Mouse (Mus musculus): ENCODE data around the gene Zfp213. TPM values are rescaled to one million over a fixed set of nuclear protein-coding genes. Genes with fewer than 3 reads are reported as not detected.

The Zfp213 gene
- total and polyA plus RNA-seq, 2 experiments from 2014 or later: 10.9 to 18.8 TPM

DNA sequence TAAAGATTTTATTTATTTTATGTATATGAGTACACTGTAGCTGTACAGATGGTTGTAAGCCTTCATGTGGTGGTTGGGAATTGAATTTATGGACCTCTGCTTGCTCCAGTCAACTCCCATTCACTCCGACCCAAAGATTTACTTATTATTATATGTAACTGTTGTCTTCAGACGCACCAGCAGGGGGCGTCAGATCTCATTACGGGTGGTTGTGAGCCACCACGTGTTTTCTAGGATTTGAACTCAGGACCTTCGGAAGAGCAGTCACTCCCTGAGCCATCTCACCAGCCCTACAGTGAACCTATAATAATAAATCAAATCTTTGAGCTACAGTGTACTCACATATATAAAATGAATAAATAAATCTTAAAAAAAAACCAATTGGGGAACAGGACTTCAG, 8.0 kb upstream of the Zfp213 start:
- no peaks in the 10 kb centered on the region for H3K9me3 ChIP-seq (ENCODE audit: low read length)
- H3K4me3 ChIP-seq (ENCODE audit: low read depth, low read length): no peak overlapping the region
- H3K9ac ChIP-seq: no peak overlapping the region
- no peaks in the 10 kb centered on the region for H3K4me1 ChIP-seq (ENCODE audit: insufficient read depth)
- H3K4me2 ChIP-seq (ENCODE audit: low read depth): no peak overlapping the region
- 0 out of 2 replicates have a peak, but pooled peaks have one; percentile 21 for TF ChIP-seq CTCF (IDR thresholded peaks at IDR 0.05; ENCODE audit: low read depth)
- H3K27ac ChIP-seq (ENCODE audit: low read depth, low read length): no peak overlapping the region
- WGBS: 82% methylated on average over 6 of the region's 6 CpGs
- peaks cover 28% of the 10 kb centered on the region for H3K36me3 ChIP-seq (ENCODE audit: insufficient read depth)
- no peaks in the 10 kb centered on the region for H3K27me3 ChIP-seq (ENCODE audit: insufficient read depth, low read length)
- ATAC-seq (no peak), DNase-seq (no peak)

DNA sequence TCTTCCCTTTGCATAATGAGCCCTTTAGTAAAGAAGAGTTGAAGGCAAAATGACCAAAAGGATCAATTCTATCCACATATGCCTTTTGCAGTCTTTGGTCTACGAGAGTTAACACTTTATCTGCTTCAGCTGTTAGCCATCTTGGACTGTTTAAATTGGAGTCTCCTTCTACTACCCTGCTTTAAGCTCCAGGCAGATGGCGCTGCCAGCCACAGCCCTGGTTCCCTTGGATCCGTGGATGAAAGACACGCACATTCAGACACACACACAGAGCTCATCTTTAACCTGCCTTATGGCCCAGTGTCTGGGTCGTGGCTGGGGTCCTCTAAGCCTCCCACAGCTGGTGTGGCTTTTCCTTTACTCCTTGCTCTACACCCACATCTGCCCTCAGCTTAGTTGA, 7.0 kb upstream of the Zfp213 start:
- ATAC-seq (peak; percentile 25; the same call in 1 of the 2 replicates), DNase-seq (peak; percentile 40)
- H3K4me3 ChIP-seq (ENCODE audit: low read depth, low read length): no peak overlapping the region
- H3K4me1 ChIP-seq (ENCODE audit: insufficient read depth): no peaks in the 10 kb centered on the region
- no peaks in the 10 kb centered on the region for H3K27me3 ChIP-seq (ENCODE audit: insufficient read depth, low read length)
- H3K27ac ChIP-seq (ENCODE audit: low read depth, low read length): no peak overlapping the region
- peaks cover 20% of the 10 kb centered on the region for H3K36me3 ChIP-seq (ENCODE audit: insufficient read depth)
- no peak overlapping the region for H3K9ac ChIP-seq
- H3K9me3 ChIP-seq (ENCODE audit: low read length): no peaks in the 10 kb centered on the region
- 20% methylated on average over 5 of the region's 5 CpGs for WGBS
- H3K4me2 ChIP-seq (ENCODE audit: low read depth): no peak overlapping the region
- peak; percentile 43; the same call in 1 of the 2 replicates for TF ChIP-seq CTCF (IDR thresholded peaks at IDR 0.05; ENCODE audit: low read depth)

DNA sequence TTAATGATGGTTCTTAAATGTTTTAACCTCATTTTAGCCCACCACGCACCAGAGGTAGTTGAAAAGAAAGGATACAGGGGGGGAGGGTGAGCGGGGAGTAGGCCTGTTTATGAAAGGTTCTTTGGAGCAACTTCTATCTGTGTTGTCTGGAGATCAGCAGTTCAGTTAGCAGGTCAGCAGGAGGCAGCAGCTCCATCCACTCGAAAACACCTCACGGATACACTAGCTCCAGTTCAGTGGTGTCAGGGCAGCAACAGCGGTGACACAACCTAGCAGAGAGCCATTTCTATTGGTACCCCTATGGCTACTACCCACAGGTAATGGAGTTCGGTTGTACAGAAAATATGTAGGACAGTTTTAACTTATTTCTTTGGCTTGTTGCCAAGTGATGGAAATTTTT, 6.0 kb upstream of the Zfp213 start:
- Histone ChIP-seq H3K4me2 (ENCODE audit: low read depth) (no peak overlapping the region), H3K36me3 (ENCODE audit: insufficient read depth) (peaks cover 13% of the 10 kb centered on the region; the same call in 1 of the 2 replicates), H3K4me1 (ENCODE audit: insufficient read depth) (peaks cover under 1% of the 10 kb centered on the region), H3K9me3 (ENCODE audit: low read length) (no peaks in the 10 kb centered on the region), H3K27ac (ENCODE audit: low read depth, low read length) (no peak overlapping the region), H3K27me3 (ENCODE audit: insufficient read depth, low read length) (no peaks in the 10 kb centered on the region), H3K9ac (no peak overlapping the region), H3K4me3 (ENCODE audit: low read depth, low read length) (no peak overlapping the region)
- DNase-seq: no peak
- 39% methylated on average over 6 of the region's 6 CpGs for WGBS
- peak; percentile 64 for TF ChIP-seq CTCF (IDR thresholded peaks at IDR 0.05; ENCODE audit: low read depth)
- ATAC-seq: peak; percentile 47; the same call in 1 of the 2 replicates

DNA sequence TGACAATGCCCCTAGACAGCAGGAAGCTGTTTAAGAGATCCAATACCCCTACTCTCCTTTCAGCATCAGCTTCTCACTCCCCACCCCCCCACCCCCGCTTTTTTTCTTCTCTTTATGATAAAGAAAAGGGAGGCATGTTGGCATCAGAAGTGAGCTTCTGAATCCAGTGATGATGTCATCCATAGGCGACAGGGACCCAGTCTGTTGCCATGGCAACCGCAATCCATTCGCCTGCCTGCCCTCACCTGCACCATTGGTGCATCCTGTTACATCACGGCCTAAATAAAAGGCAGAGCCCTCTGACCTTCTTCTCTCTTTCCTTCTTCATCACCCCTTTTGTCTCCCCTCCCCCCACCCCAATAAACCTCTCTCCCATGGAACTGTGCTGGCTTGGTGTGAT, 4.3 kb upstream of the Zfp213 start:
- Histone ChIP-seq H3K27me3 (ENCODE audit: insufficient read depth, low read length) (no peaks in the 10 kb centered on the region), H3K4me1 (ENCODE audit: insufficient read depth) (peaks cover 6% of the 10 kb centered on the region), H3K9ac (no peak overlapping the region), H3K27ac (ENCODE audit: low read depth, low read length) (no peak overlapping the region), H3K36me3 (ENCODE audit: insufficient read depth) (0 out of 2 replicates have a peak, but pooled peaks cover 5% of the 10 kb centered on the region), H3K9me3 (ENCODE audit: low read length) (no peaks in the 10 kb centered on the region), H3K4me3 (ENCODE audit: low read depth, low read length) (no peak overlapping the region), H3K4me2 (ENCODE audit: low read depth) (no peak overlapping the region)
- no peak for ATAC-seq
- no peak for TF ChIP-seq CTCF (IDR thresholded peaks at IDR 0.05; ENCODE audit: low read depth)
- WGBS: 25% methylated on average over 5 of the region's 5 CpGs
- peak; percentile 57 for DNase-seq

- no peaks in the 10 kb centered on the region for H3K27me3 ChIP-seq (ENCODE audit: insufficient read depth, low read length)
- H3K9ac ChIP-seq: no peak overlapping the region
- no peaks in the 10 kb centered on the region for H3K9me3 ChIP-seq (ENCODE audit: low read length)
- no peak for DNase-seq
- H3K36me3 ChIP-seq (ENCODE audit: insufficient read depth): no peaks in the 10 kb centered on the region
- peaks cover 6% of the 10 kb centered on the region for H3K4me1 ChIP-seq (ENCODE audit: insufficient read depth)
- H3K4me2 ChIP-seq (ENCODE audit: low read depth): no peak overlapping the region
- WGBS: 58% methylated on average over 5 of the region's 5 CpGs
- TF ChIP-seq CTCF (IDR thresholded peaks at IDR 0.05; ENCODE audit: low read depth): 0 out of 2 replicates have a peak, but pooled peaks have one; percentile 19
- ATAC-seq: no peak
- no peak overlapping the region for H3K4me3 ChIP-seq (ENCODE audit: low read depth, low read length)
- no peak overlapping the region for H3K27ac ChIP-seq (ENCODE audit: low read depth, low read length)
Measured at GRCm38 (mm10) chr17:23566787-23567186, 2.7 kb upstream of the Zfp213 start.

DNA sequence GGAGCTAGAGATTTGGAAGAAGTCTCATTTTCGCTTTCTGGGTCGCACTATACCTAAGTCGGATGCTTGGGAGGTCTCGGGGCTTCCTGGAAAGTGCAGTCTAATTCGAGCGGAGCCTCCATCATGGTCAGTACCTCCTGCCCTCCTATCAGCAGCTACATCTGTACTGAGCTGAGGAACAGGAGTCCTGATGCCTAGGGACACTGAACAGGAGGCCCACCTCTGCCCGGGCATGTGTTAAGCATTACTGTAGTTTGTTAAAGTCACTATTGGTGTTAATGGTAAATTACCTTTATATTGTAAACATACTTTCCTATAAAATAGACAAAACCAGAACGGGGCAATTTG, 304 bp upstream of the Zfp213 start:
- peaks cover 5% of the 10 kb centered on the region; the same call in 1 of the 2 replicates for H3K36me3 ChIP-seq (ENCODE audit: insufficient read depth)
- H3K9ac ChIP-seq: peak overlapping the region; percentile 92
- DNase-seq (no peak), ATAC-seq (peak; percentile 63; the same call in 1 of the 2 replicates)
- H3K4me3 ChIP-seq (ENCODE audit: low read depth, low read length): peak overlapping the region; percentile 96
- no peaks in the 10 kb centered on the region for H3K9me3 ChIP-seq (ENCODE audit: low read length)
- WGBS: under 1% methylated on average over 8 of the region's 8 CpGs
- H3K27me3 ChIP-seq (ENCODE audit: insufficient read depth, low read length): no peaks in the 10 kb centered on the region
- H3K4me2 ChIP-seq (ENCODE audit: low read depth): peak overlapping the region; percentile 77
- TF ChIP-seq CTCF (IDR thresholded peaks at IDR 0.05; ENCODE audit: low read depth): no peak
- H3K27ac ChIP-seq (ENCODE audit: low read depth, low read length): peak overlapping the region; percentile 97
- peaks cover 6% of the 10 kb centered on the region for H3K4me1 ChIP-seq (ENCODE audit: insufficient read depth)

DNA sequence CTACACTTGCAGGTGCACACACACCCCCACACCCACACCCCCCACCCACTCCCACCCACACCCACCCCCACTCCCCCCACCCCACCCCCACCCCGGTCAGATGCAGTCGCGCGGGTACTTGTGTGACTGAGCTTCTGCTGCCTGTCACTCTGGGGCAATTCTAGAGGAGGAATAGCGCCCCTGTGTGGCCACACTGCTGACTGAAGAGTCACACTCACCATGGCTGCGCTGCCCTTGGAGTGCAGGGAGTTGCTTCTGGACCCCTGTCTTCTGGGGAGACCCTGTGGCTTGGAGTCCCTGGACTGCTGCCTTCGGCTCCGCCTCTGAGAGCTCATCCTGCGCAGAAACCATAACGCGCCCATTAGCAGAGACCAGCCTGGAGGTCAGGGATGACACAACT, 4.3 kb downstream of the Zfp213 start:
- 54% methylated on average over 11 of the region's 11 CpGs for WGBS
- no peak overlapping the region for H3K4me2 ChIP-seq (ENCODE audit: low read depth)
- peaks cover 39% of the 10 kb centered on the region for H3K36me3 ChIP-seq (ENCODE audit: insufficient read depth)
- peaks cover 3% of the 10 kb centered on the region for H3K4me1 ChIP-seq (ENCODE audit: insufficient read depth)
- H3K9me3 ChIP-seq (ENCODE audit: low read length): no peaks in the 10 kb centered on the region
- no peak overlapping the region for H3K4me3 ChIP-seq (ENCODE audit: low read depth, low read length)
- ATAC-seq (no peak), DNase-seq (no peak)
- no peak overlapping the region for H3K9ac ChIP-seq
- peak; percentile 44 for TF ChIP-seq CTCF (IDR thresholded peaks at IDR 0.05; ENCODE audit: low read depth)
- H3K27ac ChIP-seq (ENCODE audit: low read depth, low read length): no peak overlapping the region
- no peaks in the 10 kb centered on the region for H3K27me3 ChIP-seq (ENCODE audit: insufficient read depth, low read length)

All from forebrain, postnatal 0 days (tissue).